Comparison of ENCODE assay signal across 24 mouse cellular contexts in genomic region chr3:96001560-96001959, GRCm38 (mm10). TPM values are rescaled to one million over a fixed set of nuclear protein-coding genes. Genes with fewer than 3 reads are reported as not detected.
DNase-seq lines count a peak whose midpoint lies in the region; ATAC-seq and TF ChIP-seq lines count a peak whose summit lies in the region.
"Had no signal": no experiment of that assay in that cellular context is flagged by ENCODE, and none has a peak within 500 bp of the region (broad histone marks: within the 10 kb centered on the region; RNA-seq: fewer than 3 reads in every experiment).

No protein-coding gene starts in this region.

- no peak for TF ChIP-seq CTCF in left cerebral cortex, adult 2 months (IDR thresholded peaks at IDR 0.05)
- no peak for TF ChIP-seq CTCF in olfactory bulb, adult 2 months (IDR thresholded peaks at IDR 0.05; ENCODE audit: insufficient read depth, low read depth, low read length)

- DNase-seq in heart, postnatal 36 days = no peak
- DNase-seq in left cerebral cortex, adult 2 months (ENCODE audit: extremely low spot score in 1 of 2, low spot score in 2 of 2) = no peak
- no peak for DNase-seq in left cerebral cortex, postnatal 14 days (ENCODE audit: low spot score in 2 of 2)
- DNase-seq: adrenal gland, adult 2 months; B cell, adult 2 months; cerebellum, adult 8-10 months; gastrocnemius, postnatal 25 days; kidney, postnatal 36 days; left cerebral cortex, postnatal 4 days; lung, embryonic 14.5 days; right cerebral cortex, postnatal 14 days had no signal

- peak overlapping the region; percentile 35; the same call in 1 of the 2 replicates for H3K27ac ChIP-seq in heart, embryonic 12.5 days (ENCODE audit: poor library complexity, severe bottlenecking)
- peak overlapping the region; percentile 71 for H3K27ac ChIP-seq in left cerebral cortex, adult 2 months
- H3K27ac ChIP-seq in brown adipose tissue, adult 24 weeks (replicated peaks; ENCODE audit: low read depth, low read length) = peak overlapping the region; percentile 11; the same call in 1 of the 2 replicates
- H3K27ac ChIP-seq in olfactory bulb, adult 2 months (ENCODE audit: insufficient read depth, low read depth, low read length) = peak overlapping the region; percentile 97
- H3K27ac ChIP-seq: forebrain, embryonic 15.5 days; kidney, embryonic 15.5 days; limb, embryonic 15.5 days; liver, embryonic 14.5 days; midbrain, embryonic 10.5 days had no signal

- ATAC-seq in heart, embryonic 12.5 days (ENCODE audit: insufficient number of reproducible peaks, low FRiP score) = no peak
- ATAC-seq in megakaryocyte progenitor cell, adult 5-6 weeks (replicated peaks; ENCODE audit: poor library complexity) = no peak
- ATAC-seq: forebrain, embryonic 15.5 days; intestine, postnatal 0 days had no signal

- H3K4me3 ChIP-seq in heart, embryonic 12.5 days = no peak overlapping the region
- H3K4me3 ChIP-seq in left cerebral cortex, adult 2 months = no peak overlapping the region
- no peak overlapping the region for H3K4me3 ChIP-seq in brown adipose tissue, adult 24 weeks (ENCODE audit: insufficient read depth, low read depth, low read length)
- no peak overlapping the region for H3K4me3 ChIP-seq in olfactory bulb, adult 2 months (ENCODE audit: insufficient read depth, low read depth, low read length)
- H3K4me3 ChIP-seq: embryonic facial prominence, embryonic 15.5 days; forebrain, embryonic 15.5 days; kidney, embryonic 15.5 days; limb, embryonic 15.5 days; midbrain, embryonic 10.5 days had no signal

- H3K4me1 ChIP-seq in heart, embryonic 12.5 days (replicated peaks) = peaks cover 39% of the 10 kb centered on the region
- H3K4me1 ChIP-seq in brown adipose tissue, adult 24 weeks (ENCODE audit: control insufficient read depth, insufficient read depth, insufficient read length, low read length) = peaks cover 7% of the 10 kb centered on the region
- H3K4me1 ChIP-seq in olfactory bulb, adult 2 months (ENCODE audit: control insufficient read depth, insufficient read depth, low read length) = peaks cover 34% of the 10 kb centered on the region

- no peaks in the 10 kb centered on the region for H3K27me3 ChIP-seq in heart, embryonic 12.5 days (replicated peaks)
- H3K27me3 ChIP-seq: CH12.LX; embryonic facial prominence, embryonic 15.5 days; forebrain, embryonic 15.5 days; kidney, embryonic 15.5 days; limb, embryonic 15.5 days had no signal

- no peak overlapping the region for H3K9ac ChIP-seq in heart, embryonic 12.5 days
- H3K9ac ChIP-seq: embryonic facial prominence, embryonic 15.5 days; forebrain, embryonic 15.5 days; kidney, embryonic 15.5 days; limb, embryonic 15.5 days; liver, embryonic 14.5 days; lung, embryonic 14.5 days had no signal

- WGBS in heart, embryonic 12.5 days = 96% methylated on average over 1 of the region's 1 CpGs
- 44% methylated on average over 1 of the region's 1 CpGs for WGBS in olfactory bulb, adult 2 months

- no peaks in the 10 kb centered on the region for H3K36me3 ChIP-seq in heart, embryonic 12.5 days
- H3K36me3 ChIP-seq: embryonic facial prominence, embryonic 15.5 days; forebrain, embryonic 15.5 days; kidney, embryonic 15.5 days; limb, embryonic 15.5 days; midbrain, embryonic 10.5 days had no signal

- no peak for TF ChIP-seq POLR2A in olfactory bulb, adult 2 months (IDR thresholded peaks at IDR 0.05; ENCODE audit: insufficient read depth, low read depth, low read length)

- intact Hi-C loops in heart, postnatal 36 days (cut with DNase I) = no loop called here
- intact Hi-C loops in left cerebral cortex, adult 2 months (cut with DNase I) = loop anchor here (5.0 kb wide), 1 partner anchor 41 kb away; no protein-coding TSS in a partner anchor
- intact Hi-C loops in left cerebral cortex, postnatal 14 days (cut with DNase I) = no loop called here

- no peak overlapping the region for H3K4me2 ChIP-seq in heart, embryonic 12.5 days
- H3K4me2 ChIP-seq: embryonic facial prominence, embryonic 15.5 days; forebrain, embryonic 15.5 days; kidney, embryonic 15.5 days; limb, embryonic 15.5 days; lung, embryonic 14.5 days had no signal

- no peaks in the 10 kb centered on the region for H3K9me3 ChIP-seq in heart, embryonic 12.5 days (replicated peaks)
- H3K9me3 ChIP-seq: embryonic facial prominence, embryonic 15.5 days; forebrain, embryonic 15.5 days; G1E; kidney, embryonic 15.5 days; limb, embryonic 15.5 days; midbrain, embryonic 10.5 days had no signal

RNA-seq across cellular contexts. Expression of gene Plekho1, which starts 5.8 kb away (rescaled TPM):
- polyA plus RNA-seq in heart, embryonic 12.5 days (2016; fragmentation: Nextera tagmentation; extraction: Ambion mirVana) = 76.1 and 80.8 TPM in 2 replicates
- total RNA-seq in heart, postnatal 36 days (2021) = 10 to 100 TPM; 73.4 to 81.1 TPM
- 10 to 100 TPM; 73.5 to 86.9 TPM for total RNA-seq in left cerebral cortex, adult 2 months (2021)
- 10 to 100 TPM; 67.5 to 69.7 TPM for total RNA-seq in left cerebral cortex, postnatal 14 days (2021)
- 8.8 and 13.9 TPM in 2 replicates for polyA plus RNA-seq in brown adipose tissue, adult 24 weeks (2012; ENCODE audit: insufficient read depth, insufficient read length, missing spikeins)
- not detected in 2 replicates for polyA plus RNA-seq in olfactory bulb, adult 2 months (2012; ENCODE audit: insufficient read depth, insufficient read length, low replicate concordance, missing spikeins)
- 22.1 and 25.9 TPM in 2 replicates for total RNA-seq in megakaryocyte progenitor cell, adult 5-6 weeks (2015)
- 24.7 and 25.1 TPM in 2 replicates for total RNA-seq in megakaryocyte progenitor cell, adult 5-6 weeks (2017)

RNA-seq across cellular contexts. Expression of gene Vps45, which starts 56.7 kb away (rescaled TPM):
- polyA plus RNA-seq in heart, embryonic 12.5 days (2016; fragmentation: Nextera tagmentation; extraction: Ambion mirVana) = 30.0 and 32.8 TPM in 2 replicates
- 10 to 100 TPM; 22.3 to 26.0 TPM for total RNA-seq in heart, postnatal 36 days (2021)
- total RNA-seq in left cerebral cortex, adult 2 months (2021) = 10 to 100 TPM; 38.3 to 45.9 TPM
- total RNA-seq in left cerebral cortex, postnatal 14 days (2021) = 10 to 100 TPM; 34.3 to 37.3 TPM
- polyA plus RNA-seq in brown adipose tissue, adult 24 weeks (2012; ENCODE audit: insufficient read depth, insufficient read length, missing spikeins) = 16.6 and 23.7 TPM in 2 replicates
- polyA plus RNA-seq in olfactory bulb, adult 2 months (2012; ENCODE audit: insufficient read depth, insufficient read length, low replicate concordance, missing spikeins) = not detected in 2 replicates
- total RNA-seq in megakaryocyte progenitor cell, adult 5-6 weeks (2015) = 26.3 and 28.4 TPM in 2 replicates
- 10.9 and 12.6 TPM in 2 replicates for total RNA-seq in megakaryocyte progenitor cell, adult 5-6 weeks (2017)

Comparison
In these comparisons a context has a peak if more than half of its experiments do, and no peak if none do; other contexts are left out.
1. H3K27ac ChIP-seq: peak in every context shown above with its lines; median percentile 97 in olfactory bulb, adult 2 months; 71 in left cerebral cortex, adult 2 months; 35 in heart, embryonic 12.5 days; 11 in brown adipose tissue, adult 24 weeks.